Mouse (Mus musculus): Measurements from ENCODE around the gene Sesn1. TPM values are rescaled to one million over a fixed set of nuclear protein-coding genes. Genes with fewer than 3 reads are reported as not detected.

Gene Sesn1
- polyA plus RNA-seq, 1 experiment from 2014 or later: 30.5 TPM

DNA sequence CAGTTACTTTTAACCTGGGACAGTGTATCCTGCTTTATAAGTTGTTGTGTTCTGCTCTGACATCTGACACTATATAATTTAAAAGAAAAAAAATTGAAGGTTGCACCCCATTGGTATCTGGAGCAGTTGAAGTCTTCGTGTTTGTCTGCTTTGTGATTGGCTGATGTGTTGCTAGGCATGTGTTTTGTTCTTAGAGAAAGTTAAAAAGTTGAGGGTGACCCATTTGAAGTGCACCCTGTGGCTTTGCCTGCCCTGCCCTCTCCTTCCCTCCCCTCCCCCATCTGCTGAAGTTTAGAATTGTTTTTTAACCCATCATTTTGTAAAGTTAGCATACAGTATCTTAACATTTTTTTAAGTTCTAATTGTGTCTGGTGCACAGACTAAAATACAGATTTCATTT is 71.0 kb downstream of the Sesn1 start:
- WGBS: 12% methylated on average over 1 of the region's 1 CpGs
- no peak for TF ChIP-seq CTCF (IDR thresholded peaks at IDR 0.05; ENCODE audit: low read depth)
- no peak for ATAC-seq (ENCODE audit: insufficient read depth)

GRCm38 (mm10) chr10:41881438-41881837 is 71.7 kb downstream of the Sesn1 start:
- H3K4me2 ChIP-seq: no peak overlapping the region
- no peak for TF ChIP-seq CTCF (IDR thresholded peaks at IDR 0.05; ENCODE audit: low read depth)
- no peak for ATAC-seq (ENCODE audit: insufficient read depth)
- H3K36me3 ChIP-seq (ENCODE audit: insufficient read depth): no peaks in the 10 kb centered on the region
- no peaks in the 10 kb centered on the region for H3K27me3 ChIP-seq (ENCODE audit: insufficient read depth, low read length)
- 41% methylated on average over 4 of the region's 4 CpGs for WGBS
- no peaks in the 10 kb centered on the region for H3K9me3 ChIP-seq (ENCODE audit: low read depth, low read length)
- H3K4me1 ChIP-seq (ENCODE audit: insufficient read depth): no peaks in the 10 kb centered on the region
- no peak overlapping the region for H3K4me3 ChIP-seq (ENCODE audit: low read depth, low read length)
- no peak overlapping the region for H3K27ac ChIP-seq (ENCODE audit: low read depth)
- H3K9ac ChIP-seq: no peak overlapping the region
- no peak for DNase-seq

More for the DNA sequence above, 71.0 kb downstream of the Sesn1 start:
- Histone ChIP-seq H3K4me3 (ENCODE audit: low read depth, low read length) (no peak overlapping the region), H3K9me3 (ENCODE audit: low read depth, low read length) (no peaks in the 10 kb centered on the region), H3K27ac (ENCODE audit: low read depth) (no peak overlapping the region), H3K36me3 (ENCODE audit: insufficient read depth) (no peaks in the 10 kb centered on the region), H3K4me2 (no peak overlapping the region), H3K4me1 (ENCODE audit: insufficient read depth) (no peaks in the 10 kb centered on the region), H3K27me3 (ENCODE audit: insufficient read depth, low read length) (no peaks in the 10 kb centered on the region), H3K9ac (no peak overlapping the region)
- DNase-seq: no peak

DNA sequence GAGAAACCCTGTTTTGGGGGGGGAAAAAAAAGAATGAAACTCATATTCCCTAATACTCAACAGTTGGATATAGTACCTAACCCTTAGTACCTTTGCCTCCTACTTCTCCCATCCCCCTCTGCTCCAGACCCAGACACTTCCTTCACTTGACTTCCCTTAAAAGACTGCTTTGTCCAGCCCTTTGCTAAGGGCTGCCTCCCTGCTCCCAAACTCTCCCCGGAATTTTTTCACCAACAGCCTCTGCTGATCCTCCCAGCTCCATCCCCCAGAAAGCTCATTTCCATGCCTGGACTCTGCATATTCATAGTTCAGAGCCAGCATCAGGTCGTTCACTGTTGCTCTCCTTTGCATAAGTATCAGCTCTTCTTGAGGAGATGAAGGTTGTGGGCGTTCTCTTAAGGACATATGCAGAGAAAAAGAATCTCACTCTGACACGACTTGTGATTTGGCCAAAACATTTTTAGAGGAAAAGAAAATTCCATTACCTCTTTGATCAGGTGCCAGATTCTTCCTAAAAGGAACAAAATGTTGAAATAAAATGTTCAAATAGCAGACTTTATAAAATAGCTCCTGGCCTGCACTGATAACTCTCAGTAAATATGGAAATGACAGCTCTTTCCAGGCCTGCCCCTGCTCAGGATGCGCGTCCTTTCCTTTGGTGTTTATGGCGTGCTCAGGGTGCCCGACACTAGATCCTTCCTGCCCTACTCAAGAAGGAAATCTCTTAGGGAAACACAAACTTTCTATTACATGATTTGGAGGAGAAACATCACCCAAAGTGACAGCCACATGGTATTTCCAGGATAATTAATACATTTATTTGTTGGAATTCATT is 74.2 kb downstream of the Sesn1 start:
- TF ChIP-seq CTCF (IDR thresholded peaks at IDR 0.05; ENCODE audit: low read depth): no peak
- no peak overlapping the region for H3K9ac ChIP-seq
- 36% methylated on average over 8 of the region's 8 CpGs for WGBS
- H3K27me3 ChIP-seq (ENCODE audit: insufficient read depth, low read length): no peaks in the 10 kb centered on the region
- H3K4me3 ChIP-seq (ENCODE audit: low read depth, low read length): no peak overlapping the region
- no peak overlapping the region for H3K4me2 ChIP-seq
- H3K9me3 ChIP-seq (ENCODE audit: low read depth, low read length): no peaks in the 10 kb centered on the region
- no peak overlapping the region for H3K27ac ChIP-seq (ENCODE audit: low read depth)
- no peaks in the 10 kb centered on the region for H3K36me3 ChIP-seq (ENCODE audit: insufficient read depth)
- peak; percentile 60 for DNase-seq
- no peak for ATAC-seq (ENCODE audit: insufficient read depth)
- H3K4me1 ChIP-seq (ENCODE audit: insufficient read depth): no peaks in the 10 kb centered on the region

GRCm38 (mm10) chr10:41887080-41887821 is 77.5 kb downstream of the Sesn1 start:
- Histone ChIP-seq H3K36me3 (ENCODE audit: insufficient read depth) (no peaks in the 10 kb centered on the region), H3K4me1 (ENCODE audit: insufficient read depth) (0 out of 2 replicates have a peak, but pooled peaks cover 3% of the 10 kb centered on the region), H3K27ac (ENCODE audit: low read depth) (peak overlapping the region; percentile 94), H3K9ac (peak overlapping the region; percentile 83), H3K9me3 (ENCODE audit: low read depth, low read length) (no peaks in the 10 kb centered on the region), H3K27me3 (ENCODE audit: insufficient read depth, low read length) (no peaks in the 10 kb centered on the region), H3K4me3 (ENCODE audit: low read depth, low read length) (peak overlapping the region; percentile 73), H3K4me2 (peak overlapping the region; percentile 89)
- 0 out of 2 replicates have a peak, but pooled peaks have one; percentile 9 for TF ChIP-seq CTCF (IDR thresholded peaks at IDR 0.05; ENCODE audit: low read depth)
- peak; percentile 97 for ATAC-seq (ENCODE audit: insufficient read depth)
- peak; percentile 99 for DNase-seq
- 1% methylated on average over 65 of the region's 65 CpGs for WGBS

GRCm38 (mm10) chr10:41888365-41888941 is 78.7 kb downstream of the Sesn1 start:
- ATAC-seq (ENCODE audit: insufficient read depth) (no peak), DNase-seq (peak; percentile 60)
- 45% methylated on average over 4 of the region's 4 CpGs for WGBS
- peak overlapping the region; percentile 89 for H3K4me2 ChIP-seq
- peaks cover 3% of the 10 kb centered on the region; the same call in 1 of the 2 replicates for H3K4me1 ChIP-seq (ENCODE audit: insufficient read depth)
- no peaks in the 10 kb centered on the region for H3K9me3 ChIP-seq (ENCODE audit: low read depth, low read length)
- peak overlapping the region; percentile 73 for H3K4me3 ChIP-seq (ENCODE audit: low read depth, low read length)
- no peak overlapping the region for H3K27ac ChIP-seq (ENCODE audit: low read depth)
- no peaks in the 10 kb centered on the region for H3K36me3 ChIP-seq (ENCODE audit: insufficient read depth)
- peak; percentile 53 for TF ChIP-seq CTCF (IDR thresholded peaks at IDR 0.05; ENCODE audit: low read depth)
- no peaks in the 10 kb centered on the region for H3K27me3 ChIP-seq (ENCODE audit: insufficient read depth, low read length)
- H3K9ac ChIP-seq: peak overlapping the region; percentile 3; the same call in 1 of the 2 replicates

GRCm38 (mm10) chr10:41889566-41889965 is 79.8 kb downstream of the Sesn1 start:
- H3K27ac ChIP-seq (ENCODE audit: low read depth): no peak overlapping the region
- H3K4me2 ChIP-seq: no peak overlapping the region
- WGBS: 42% methylated on average over 5 of the region's 5 CpGs
- no peaks in the 10 kb centered on the region for H3K9me3 ChIP-seq (ENCODE audit: low read depth, low read length)
- peaks cover 5% of the 10 kb centered on the region; the same call in 1 of the 2 replicates for H3K4me1 ChIP-seq (ENCODE audit: insufficient read depth)
- no peak for DNase-seq
- TF ChIP-seq CTCF (IDR thresholded peaks at IDR 0.05; ENCODE audit: low read depth): no peak
- no peak overlapping the region for H3K4me3 ChIP-seq (ENCODE audit: low read depth, low read length)
- no peak for ATAC-seq (ENCODE audit: insufficient read depth)
- no peak overlapping the region for H3K9ac ChIP-seq
- no peaks in the 10 kb centered on the region for H3K36me3 ChIP-seq (ENCODE audit: insufficient read depth)
- H3K27me3 ChIP-seq (ENCODE audit: insufficient read depth, low read length): no peaks in the 10 kb centered on the region

DNA sequence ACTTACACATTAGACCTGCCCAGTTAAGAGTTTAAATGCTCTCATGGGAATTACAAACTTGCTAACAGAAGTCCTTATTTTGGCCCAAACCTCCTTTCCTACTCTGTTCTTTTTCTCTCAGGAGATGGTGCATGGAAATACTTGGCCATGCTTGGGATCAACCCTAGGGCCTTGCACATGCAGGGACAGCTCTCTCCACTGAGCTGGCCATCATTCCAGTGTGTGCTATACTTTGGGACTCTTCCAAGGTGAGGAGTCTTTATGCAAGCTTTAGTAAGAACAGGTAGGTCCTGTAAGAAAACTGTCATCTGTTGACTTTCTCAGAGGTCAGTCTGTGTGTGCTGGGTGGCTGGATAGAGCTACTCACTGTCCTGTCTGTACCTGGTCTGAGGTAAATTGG is 80.8 kb downstream of the Sesn1 start:
- Histone ChIP-seq H3K27me3 (ENCODE audit: insufficient read depth, low read length) (no peaks in the 10 kb centered on the region), H3K4me1 (ENCODE audit: insufficient read depth) (peaks cover 5% of the 10 kb centered on the region; the same call in 1 of the 2 replicates), H3K36me3 (ENCODE audit: insufficient read depth) (no peaks in the 10 kb centered on the region), H3K4me3 (ENCODE audit: low read depth, low read length) (no peak overlapping the region), H3K9ac (no peak overlapping the region), H3K4me2 (no peak overlapping the region), H3K27ac (ENCODE audit: low read depth) (no peak overlapping the region), H3K9me3 (ENCODE audit: low read depth, low read length) (no peaks in the 10 kb centered on the region)
- no peak for TF ChIP-seq CTCF (IDR thresholded peaks at IDR 0.05; ENCODE audit: low read depth)
- DNase-seq (no peak), ATAC-seq (ENCODE audit: insufficient read depth) (no peak)

Data from lung, embryonic 14.5 days (tissue).